Mouse (Mus musculus): ENCODE results near the gene Hoxd13. TPM values are rescaled to one million over a fixed set of nuclear protein-coding genes. Genes with fewer than 3 reads are reported as not detected.

Hoxd13 gene
- polyA plus RNA-seq, 1 experiment from 2014 or later, result 0.57 TPM

DNA sequence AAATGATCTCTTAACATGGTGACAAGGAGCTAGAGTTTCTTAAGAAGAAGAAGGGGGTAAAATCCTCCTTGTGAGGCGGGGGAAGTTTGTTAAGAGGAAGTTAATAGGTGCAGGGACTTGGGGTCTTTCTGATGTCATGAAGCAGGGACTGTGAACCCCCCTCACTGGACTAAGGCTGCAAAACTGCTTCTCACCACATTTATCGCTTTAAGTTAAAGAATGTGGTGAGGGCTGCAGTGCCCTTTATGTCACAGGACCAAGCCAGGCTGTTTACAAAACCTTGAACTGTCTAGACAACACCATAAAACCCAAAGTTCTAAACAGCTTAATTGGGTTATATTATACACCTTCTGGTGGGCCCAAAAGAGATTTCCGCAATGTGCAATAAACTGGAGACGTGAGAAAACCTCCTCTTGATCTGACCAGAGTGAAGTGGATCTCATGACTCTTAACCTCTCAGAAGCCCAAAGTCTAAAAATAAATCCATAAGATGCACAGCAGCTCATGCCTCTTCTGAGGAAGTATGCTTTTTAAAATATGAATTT is 17.0 kb downstream of the Hoxd13 start:
- H3K4me3 ChIP-seq, result peak overlapping the region; percentile 5
- peaks cover 86% of the 10 kb centered on the region for H3K27me3 ChIP-seq (replicated peaks)
- no peak overlapping the region for H3K27ac ChIP-seq
- H3K4me1 ChIP-seq, result peaks cover 12% of the 10 kb centered on the region
- no peak overlapping the region for H3K9ac ChIP-seq
- 9% methylated on average over 4 of the region's 4 CpGs for WGBS
- no peaks in the 10 kb centered on the region for H3K36me3 ChIP-seq
- no peaks in the 10 kb centered on the region for H3K9me3 ChIP-seq
- ATAC-seq (ENCODE audit: low FRiP score, low read depth), result no peak
- peak overlapping the region; percentile 53 for H3K4me2 ChIP-seq (replicated peaks)

DNA sequence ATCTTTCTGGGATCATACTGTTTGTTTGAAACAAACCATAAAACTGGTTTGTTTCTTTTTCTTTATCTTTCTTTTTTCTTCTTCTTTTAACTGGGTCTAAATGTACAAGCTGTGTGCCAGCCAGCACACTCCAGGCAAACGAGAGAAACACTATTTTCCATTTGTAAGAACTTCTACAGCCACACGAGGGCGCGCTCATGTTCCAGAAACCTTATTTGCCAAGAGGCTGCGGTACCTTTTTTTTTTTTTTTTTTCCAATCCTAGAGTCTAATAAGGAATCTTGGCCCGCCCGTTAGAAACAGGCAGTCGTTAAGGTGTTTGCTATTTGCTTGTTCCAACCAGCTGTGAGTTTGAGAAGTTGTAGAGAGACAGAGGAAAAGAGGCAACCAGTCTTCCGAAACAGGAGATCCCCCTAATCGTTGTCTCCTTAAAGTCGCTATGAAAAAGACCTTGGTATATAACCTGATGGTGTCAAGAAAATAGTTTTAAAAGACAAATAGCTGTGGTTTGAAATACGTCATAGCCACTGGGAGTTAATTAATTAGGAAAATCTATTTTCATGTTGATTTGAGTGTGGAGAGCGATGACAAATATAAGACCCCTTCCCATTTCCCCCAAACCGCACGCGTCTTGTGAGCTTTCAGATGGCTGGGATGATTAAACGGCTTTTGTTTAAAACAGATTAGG is 18.3 kb downstream of the Hoxd13 start:
- no peak for ATAC-seq (ENCODE audit: low FRiP score, low read depth)

DNA sequence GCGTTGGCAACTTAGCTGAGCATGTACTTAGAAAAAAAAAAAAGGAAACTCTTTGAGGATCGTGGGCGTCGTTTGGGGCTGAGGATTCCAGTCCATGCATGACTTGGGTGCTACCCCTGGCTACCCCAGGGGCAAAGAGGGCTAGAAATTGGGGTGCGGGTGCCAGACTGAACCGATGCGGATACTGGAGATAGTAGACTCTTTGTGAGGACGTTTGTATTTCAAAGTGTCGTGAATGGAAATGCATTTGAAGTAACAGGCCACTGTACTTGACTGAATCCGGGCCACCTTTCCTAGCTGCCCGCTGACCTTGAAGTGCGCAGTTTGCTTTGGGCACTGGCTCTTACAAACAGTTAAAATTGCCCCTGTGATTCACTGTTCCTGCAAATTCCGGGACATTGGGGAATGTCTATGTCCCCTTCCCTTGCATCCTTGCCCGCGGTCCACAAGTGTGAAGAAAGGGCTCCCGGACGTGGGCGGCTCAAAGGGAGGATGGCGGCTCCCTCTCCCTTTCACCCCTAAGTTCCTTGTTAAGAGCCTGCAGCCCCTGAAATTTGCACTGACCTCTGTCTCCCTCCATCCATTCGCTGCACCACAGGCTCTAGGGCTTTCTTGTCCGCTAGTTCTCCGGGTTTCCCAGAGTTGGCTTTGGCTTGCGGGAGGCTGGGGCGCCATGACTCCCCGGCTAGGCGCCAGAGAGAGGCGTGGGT is 19.0 kb downstream of the Hoxd13 start:
- H3K9ac ChIP-seq, result peak overlapping the region; percentile 70
- no peak for ATAC-seq (ENCODE audit: low FRiP score, low read depth)
- under 1% methylated on average over 27 of the region's 27 CpGs for WGBS

More for the DNA sequence above, 18.3 kb downstream of the Hoxd13 start:
- Histone ChIP-seq H3K4me2 (replicated peaks) (peak overlapping the region; percentile 55), H3K4me1 (peaks cover 12% of the 10 kb centered on the region), H3K27me3 (replicated peaks) (peaks cover 80% of the 10 kb centered on the region), H3K36me3 (no peaks in the 10 kb centered on the region), H3K9me3 (no peaks in the 10 kb centered on the region), H3K4me3 (peak overlapping the region; percentile 43), H3K9ac (peak overlapping the region; percentile 70; the same call in 1 of the 2 replicates), H3K27ac (no peak overlapping the region)
- 4% methylated on average over 17 of the region's 17 CpGs for WGBS

DNA sequence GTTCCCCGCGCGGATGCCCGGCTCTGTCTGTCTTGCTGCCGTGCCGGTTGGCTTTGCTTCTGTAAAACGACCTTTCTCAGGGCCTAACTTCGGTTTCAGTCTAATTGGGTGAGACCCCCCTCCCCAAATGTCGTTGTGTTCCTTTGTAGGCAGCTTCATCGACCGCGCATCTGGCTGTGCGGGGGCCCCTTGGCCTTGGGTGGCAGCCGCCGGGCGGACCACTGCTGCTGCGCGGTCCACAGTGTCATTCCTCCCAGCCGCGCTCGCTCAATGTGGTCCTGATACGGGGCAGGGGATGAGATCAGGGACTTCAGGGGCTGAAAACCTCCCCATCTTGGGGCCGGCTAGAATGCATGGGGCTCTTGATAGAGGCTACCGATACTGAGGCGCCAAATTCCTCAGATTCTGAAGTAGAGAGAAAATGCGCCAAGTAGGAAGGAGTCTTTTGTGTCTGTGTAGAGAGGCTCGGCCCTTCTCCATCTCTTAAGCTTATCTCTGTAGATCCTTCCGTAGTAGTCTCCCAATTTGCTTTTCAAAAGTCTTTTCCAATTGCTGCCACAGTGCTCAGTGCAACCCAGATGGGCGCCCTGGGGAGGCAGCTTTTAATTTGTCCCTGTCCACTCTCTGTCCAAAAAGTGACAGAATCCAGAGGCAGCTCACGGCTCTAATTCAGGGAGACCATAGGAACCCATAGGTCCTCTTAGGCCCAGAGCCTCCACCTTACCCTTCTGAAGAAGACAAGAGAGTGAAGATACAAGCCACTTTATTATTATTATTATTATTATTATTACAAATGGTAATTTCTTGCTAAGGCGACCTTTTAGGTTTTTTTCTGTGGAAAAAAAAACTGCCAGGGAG is 19.8 kb downstream of the Hoxd13 start:
- H3K4me2 ChIP-seq (replicated peaks), result peak overlapping the region; percentile 55
- 1% methylated on average over 31 of the region's 31 CpGs for WGBS

More for the DNA sequence above, 19.0 kb downstream of the Hoxd13 start:
- Histone ChIP-seq H3K4me3 (peak overlapping the region; percentile 43), H3K27ac (no peak overlapping the region), H3K4me2 (replicated peaks) (peak overlapping the region; percentile 55), H3K36me3 (no peaks in the 10 kb centered on the region), H3K4me1 (peaks cover 9% of the 10 kb centered on the region), H3K27me3 (replicated peaks) (peaks cover 80% of the 10 kb centered on the region), H3K9me3 (no peaks in the 10 kb centered on the region)

DNA sequence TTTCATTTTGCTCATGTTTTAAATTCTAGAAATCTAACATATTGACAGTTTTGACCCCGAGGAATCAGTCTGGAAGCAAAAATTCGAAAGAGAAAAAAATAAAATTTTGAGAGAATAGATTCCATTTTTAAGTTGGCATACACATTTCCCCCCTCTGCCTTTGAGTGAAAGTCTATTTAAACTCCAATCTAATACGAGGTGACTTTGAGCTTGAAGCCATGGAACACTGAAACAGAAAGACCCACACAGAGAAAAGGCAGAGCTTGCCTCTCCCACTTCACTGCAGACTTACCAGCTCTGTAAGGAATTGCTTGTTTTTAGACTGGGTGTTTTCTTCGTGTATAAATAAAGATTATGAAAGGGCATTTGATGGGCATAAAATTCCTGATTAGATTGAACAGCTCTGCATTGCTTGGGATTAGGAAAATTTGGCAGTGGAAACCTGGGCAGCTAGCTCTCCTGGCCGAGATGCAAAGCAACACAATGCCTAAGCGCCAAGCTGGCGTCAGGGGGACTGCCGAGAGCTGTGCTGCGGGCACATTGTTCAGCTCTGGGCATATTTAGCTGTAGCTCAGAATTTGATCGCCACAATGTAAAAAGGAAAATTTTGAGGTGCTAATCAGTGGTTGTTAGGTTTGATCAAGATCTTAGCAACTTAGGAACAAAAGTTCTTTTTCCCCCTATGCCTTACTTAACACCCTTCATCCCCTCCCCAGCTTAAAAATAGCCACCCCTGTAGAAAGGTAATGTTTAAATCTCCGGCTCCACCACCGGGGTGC is 20.9 kb downstream of the Hoxd13 start:
- H3K9ac ChIP-seq, result peak overlapping the region; percentile 61
- 3% methylated on average over 12 of the region's 12 CpGs for WGBS
- H3K36me3 ChIP-seq, result no peaks in the 10 kb centered on the region
- H3K4me1 ChIP-seq, result no peaks in the 10 kb centered on the region
- ATAC-seq (ENCODE audit: low FRiP score, low read depth), result no peak
- H3K27ac ChIP-seq, result peak overlapping the region; percentile 80; the same call in 1 of the 2 replicates
- peak overlapping the region; percentile 30; the same call in 1 of the 2 replicates for H3K4me3 ChIP-seq
- H3K9me3 ChIP-seq, result no peaks in the 10 kb centered on the region
- H3K4me2 ChIP-seq (replicated peaks), result peak overlapping the region; percentile 55
- peaks cover 79% of the 10 kb centered on the region for H3K27me3 ChIP-seq (replicated peaks)

More for the DNA sequence above, 19.8 kb downstream of the Hoxd13 start:
- H3K36me3 ChIP-seq, result no peaks in the 10 kb centered on the region
- H3K4me3 ChIP-seq, result peak overlapping the region; percentile 43
- H3K4me1 ChIP-seq, result peaks cover under 1% of the 10 kb centered on the region
- H3K9ac ChIP-seq, result peak overlapping the region; percentile 70
- no peak for ATAC-seq (ENCODE audit: low FRiP score, low read depth)
- no peak overlapping the region; the same call in 1 of the 2 replicates for H3K27ac ChIP-seq
- peaks cover 80% of the 10 kb centered on the region for H3K27me3 ChIP-seq (replicated peaks)
- H3K9me3 ChIP-seq, result no peaks in the 10 kb centered on the region

DNA sequence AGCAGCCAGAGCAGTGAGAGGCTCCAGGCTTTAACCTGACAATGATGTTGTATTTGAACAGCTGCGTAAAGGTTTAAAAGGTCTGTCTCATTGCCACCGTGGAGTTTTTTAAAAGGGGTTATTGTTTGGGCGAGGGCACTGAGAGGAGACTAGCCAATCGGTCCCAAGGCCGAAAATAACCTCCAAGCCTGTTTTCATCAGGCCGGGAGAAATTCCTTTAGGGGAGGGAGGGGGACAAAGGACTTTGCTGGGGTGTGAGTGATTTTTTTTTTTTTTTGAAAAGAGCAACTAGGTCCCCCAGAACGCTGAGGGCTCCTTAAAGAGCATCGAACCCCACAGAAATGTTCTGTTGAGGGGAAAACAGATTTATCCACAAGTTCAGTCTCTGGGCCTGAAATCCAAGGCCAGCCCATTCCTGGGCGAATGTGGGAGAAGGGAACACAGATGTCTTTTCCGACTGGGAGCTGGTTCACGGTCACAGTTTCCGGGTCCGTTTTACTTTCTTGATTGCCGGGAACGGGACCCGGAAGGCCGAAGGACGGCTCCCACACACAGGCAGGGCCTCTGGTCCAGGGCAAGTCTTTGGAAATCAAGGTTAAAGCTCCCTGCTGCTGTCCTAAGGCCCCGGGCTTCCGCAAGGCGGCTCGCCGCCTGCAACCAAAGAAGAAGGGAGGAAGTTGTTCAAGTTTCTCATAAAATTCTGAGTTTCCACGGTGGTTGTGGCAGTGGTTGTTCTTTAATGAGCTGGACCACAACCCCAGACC is 21.6 kb downstream of the Hoxd13 start:
- no peak for ATAC-seq (ENCODE audit: low FRiP score, low read depth)
- no peaks in the 10 kb centered on the region for H3K4me1 ChIP-seq
- under 1% methylated on average over 24 of the region's 24 CpGs for WGBS

DNA sequence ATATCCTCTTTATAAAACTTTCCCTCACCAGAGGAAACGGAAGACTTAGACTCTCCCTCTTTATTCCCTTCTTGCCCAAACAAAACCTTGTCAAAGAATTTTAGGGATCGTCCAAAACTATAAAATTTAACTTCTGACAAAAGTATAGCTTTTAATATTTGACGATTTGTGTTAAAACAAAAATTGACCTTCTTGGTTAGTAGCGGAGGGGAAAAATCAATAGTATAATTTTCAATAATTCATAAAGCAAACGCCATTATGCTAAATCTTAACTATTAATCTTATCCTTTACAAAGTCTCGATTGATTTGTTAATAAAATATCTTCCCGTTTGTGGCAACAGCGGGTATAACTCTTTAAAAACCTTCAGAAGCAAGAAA is 22.2 kb downstream of the Hoxd13 start:
- peak overlapping the region; percentile 30 for H3K4me3 ChIP-seq
- H3K4me2 ChIP-seq (replicated peaks), result peak overlapping the region; percentile 75
- no peak overlapping the region for H3K27ac ChIP-seq
- no peaks in the 10 kb centered on the region for H3K9me3 ChIP-seq
- no peaks in the 10 kb centered on the region for H3K4me1 ChIP-seq
- no peaks in the 10 kb centered on the region for H3K36me3 ChIP-seq
- no peak for ATAC-seq (ENCODE audit: low FRiP score, low read depth)
- peaks cover 77% of the 10 kb centered on the region for H3K27me3 ChIP-seq (replicated peaks)
- 4% methylated on average over 8 of the region's 8 CpGs for WGBS
- peak overlapping the region; percentile 75 for H3K9ac ChIP-seq

More for the DNA sequence above, 21.6 kb downstream of the Hoxd13 start:
- H3K9me3 ChIP-seq, result no peaks in the 10 kb centered on the region
- H3K27ac ChIP-seq, result peak overlapping the region; percentile 80
- peak overlapping the region; percentile 61 for H3K9ac ChIP-seq
- peak overlapping the region; percentile 55 for H3K4me2 ChIP-seq (replicated peaks)
- H3K4me3 ChIP-seq, result peak overlapping the region; percentile 30
- H3K36me3 ChIP-seq, result no peaks in the 10 kb centered on the region
- peaks cover 77% of the 10 kb centered on the region for H3K27me3 ChIP-seq (replicated peaks)

DNA sequence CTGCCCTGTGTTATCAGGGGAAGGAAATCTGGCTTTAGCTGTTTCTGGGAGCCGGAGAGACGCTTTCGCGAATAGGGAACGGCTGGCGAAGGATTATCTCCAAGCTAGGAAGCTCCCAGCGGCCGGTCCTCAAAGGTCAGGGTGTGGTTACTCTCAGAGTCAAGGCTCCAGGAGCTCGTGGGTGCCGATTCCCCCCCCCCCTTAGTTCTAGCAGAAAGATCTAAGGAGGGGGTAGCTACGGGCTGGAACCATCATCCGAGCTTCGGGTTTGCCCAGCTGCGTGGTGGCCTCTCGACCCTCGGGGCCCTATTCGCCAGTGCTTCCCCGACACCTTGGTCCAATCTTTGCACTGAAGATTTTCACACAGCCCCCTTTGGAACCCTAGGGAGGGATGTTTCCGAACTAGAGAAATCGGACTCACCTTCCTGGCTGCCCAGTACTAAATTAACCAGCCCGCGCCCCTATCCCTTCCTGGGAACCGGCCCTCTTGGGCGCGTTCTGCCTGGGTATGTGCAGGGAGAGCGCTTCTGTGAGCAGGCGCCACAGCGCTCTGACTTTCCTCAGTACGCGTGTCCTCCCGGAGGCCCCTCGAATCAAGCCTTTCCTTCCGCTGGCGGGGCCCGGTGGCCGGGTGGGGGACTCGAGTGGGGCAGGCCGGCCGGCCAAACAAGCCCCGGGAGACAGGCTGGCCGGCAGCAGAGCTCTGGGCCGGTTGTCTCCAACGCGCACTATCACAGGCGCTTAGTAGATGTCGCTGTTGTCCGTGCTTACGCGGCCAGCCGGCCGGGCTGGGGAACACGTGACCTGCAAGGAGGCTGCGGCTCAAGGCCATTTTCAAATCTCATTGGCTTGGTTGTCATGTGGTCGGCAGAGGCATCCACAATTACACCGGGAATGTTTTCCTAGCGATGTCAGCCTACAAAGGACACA is 23.2 kb downstream of the Hoxd13 start, which contains the start of gene Hoxd10:
Hoxd10 (plus strand) TSS at position 903 of the 930 bp plus-strand sequence.
- H3K36me3 ChIP-seq, result no peaks in the 10 kb centered on the region
- peak within 1 kb of the TSS; percentile 76 for H3K9ac ChIP-seq
- peaks cover 3% of the 10 kb centered on the region; the same call in 1 of the 2 replicates for H3K4me1 ChIP-seq
- peak within 1 kb of the TSS; percentile 69 for H3K27ac ChIP-seq
- H3K27me3 ChIP-seq (replicated peaks), result peaks cover 83% of the 10 kb centered on the region
- peak; percentile 89 for ATAC-seq (ENCODE audit: low FRiP score, low read depth)
- WGBS, result under 1% methylated on average over 56 of the region's 56 CpGs
- peak within 1 kb of the TSS; percentile 75 for H3K4me2 ChIP-seq (replicated peaks)
- H3K9me3 ChIP-seq, result no peaks in the 10 kb centered on the region
- peak within 1 kb of the TSS; percentile 42 for H3K4me3 ChIP-seq

DNA sequence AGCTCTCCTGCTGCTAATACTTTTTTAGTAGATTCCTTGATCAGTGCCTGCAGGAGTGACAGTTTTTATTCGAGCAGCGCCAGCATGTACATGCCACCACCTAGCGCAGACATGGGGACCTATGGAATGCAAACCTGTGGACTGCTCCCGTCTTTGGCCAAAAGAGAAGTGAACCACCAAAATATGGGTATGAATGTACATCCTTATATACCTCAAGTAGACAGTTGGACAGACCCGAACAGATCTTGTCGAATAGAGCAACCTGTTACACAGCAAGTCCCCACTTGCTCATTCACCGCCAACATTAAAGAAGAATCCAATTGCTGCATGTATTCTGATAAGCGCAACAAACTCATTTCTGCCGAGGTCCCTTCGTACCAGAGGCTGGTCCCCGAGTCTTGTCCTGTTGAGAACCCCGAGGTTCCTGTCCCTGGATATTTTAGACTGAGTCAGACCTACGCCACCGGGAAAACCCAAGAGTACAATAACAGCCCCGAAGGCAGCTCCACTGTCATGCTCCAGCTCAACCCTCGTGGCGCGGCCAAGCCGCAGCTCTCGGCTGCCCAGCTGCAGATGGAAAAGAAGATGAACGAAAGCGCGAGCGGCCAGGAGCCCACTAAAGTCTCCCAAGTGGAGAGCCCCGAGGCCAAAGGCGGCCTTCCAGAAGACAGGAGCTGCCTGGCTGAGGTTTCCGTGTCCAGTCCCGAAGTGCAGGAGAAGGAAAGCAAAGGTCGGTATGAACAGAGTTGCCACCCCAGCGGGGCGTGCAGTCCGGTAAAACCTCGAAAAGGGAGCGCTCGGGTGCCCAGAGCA is 24.1 kb downstream of the Hoxd13 start:
- H3K27ac ChIP-seq, result peak overlapping the region; percentile 1; the same call in 1 of the 2 replicates
- peaks cover 8% of the 10 kb centered on the region for H3K4me1 ChIP-seq
- no peak for ATAC-seq (ENCODE audit: low FRiP score, low read depth)
- H3K4me3 ChIP-seq, result peak overlapping the region; percentile 42
- peak overlapping the region; percentile 76 for H3K9ac ChIP-seq
- peaks cover 83% of the 10 kb centered on the region for H3K27me3 ChIP-seq (replicated peaks)
- no peaks in the 10 kb centered on the region for H3K9me3 ChIP-seq
- WGBS, result 4% methylated on average over 35 of the region's 35 CpGs
- H3K4me2 ChIP-seq (replicated peaks), result peak overlapping the region; percentile 75
- no peaks in the 10 kb centered on the region for H3K36me3 ChIP-seq

Data from neural tube, embryonic 12.5 days (tissue).